Mouse (Mus musculus): Measurements from ENCODE around the gene Gm10226. TPM values are rescaled to one million over a fixed set of nuclear protein-coding genes. Genes with fewer than 3 reads are reported as not detected.

Gm10226 gene
- total RNA-seq (2023): 15.1 TPM

GRCm38 (mm10) chr17:21691560-21691959, at the start of gene Gm10226:
Gene Gm10226 (plus strand): TSS chr17:21691860.

DNA sequence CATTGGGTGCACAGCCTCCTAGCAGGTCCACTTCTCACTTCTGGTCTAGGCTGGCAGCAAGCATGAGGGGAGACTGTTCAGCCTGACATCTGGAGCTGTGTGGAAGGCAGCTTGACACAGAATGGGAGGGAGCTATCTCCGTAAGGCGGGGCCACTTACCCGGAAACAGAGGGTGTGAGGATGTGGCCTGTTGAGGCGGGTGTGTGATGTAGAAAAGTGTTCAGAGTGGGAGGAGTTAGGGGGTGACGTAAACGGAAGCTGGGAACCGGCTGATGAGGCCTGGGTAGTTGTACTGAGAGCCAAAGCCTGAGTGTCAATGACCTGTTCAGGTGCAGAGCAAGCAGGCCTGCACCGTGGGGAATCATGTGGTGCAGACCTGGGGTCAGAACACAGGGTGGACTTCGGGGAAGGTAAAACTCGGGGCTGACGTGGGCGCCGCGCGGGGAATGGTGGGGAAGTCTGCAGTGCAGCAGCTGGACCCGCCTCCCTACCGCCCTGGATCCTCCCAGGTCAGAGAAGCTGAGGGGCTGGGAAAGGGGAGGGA, 41.2 kb upstream of the Gm10226 start, which contains the start of gene Zfp983:
Zfp983 (plus strand) TSS at position 261 of the 544 bp plus-strand sequence.

GRCm38 (mm10) chr17:21707343-21707996, 15.8 kb downstream of the Gm10226 start, which contains the start of gene Zfp760:
Gene Zfp760 (plus strand): TSS chr17:21707741.

DNA sequence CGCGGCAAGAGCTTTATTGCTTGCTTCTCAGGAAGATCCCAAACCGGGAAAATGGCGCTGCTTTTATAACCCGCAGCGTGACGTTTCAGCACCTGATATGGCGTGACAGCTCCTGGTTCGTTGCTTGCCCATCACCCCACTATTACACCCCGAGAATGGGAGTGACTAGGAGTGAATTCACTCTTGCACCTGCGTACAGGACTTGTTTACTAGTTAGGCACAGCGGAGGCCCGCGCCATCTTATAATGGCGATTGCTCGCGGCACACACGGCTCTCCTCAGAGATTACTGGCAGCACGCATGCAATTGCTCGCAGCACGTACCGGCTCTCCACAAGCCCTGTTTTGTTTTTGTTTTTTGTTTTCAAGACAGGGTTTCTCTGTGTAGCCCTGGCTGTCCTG, 38.8 kb downstream of the Gm10226 start, which contains the start of gene Zfp229:
Zfp229 (plus strand) TSS at position 301 of the 400 bp plus-strand sequence.

Other genes with a start within 250 kb of the Gm10226 start
- 20.5 TPM for gene Zfp51, start 241.5 kb upstream of the Gm10226 start, total RNA-seq (2023)
- gene Zfp53, start 202.9 kb upstream of the Gm10226 start, total RNA-seq (2023): 28.1 TPM
- gene Zfp52, start 156.3 kb upstream of the Gm10226 start, total RNA-seq (2023): 5.6 TPM
- gene Zfp948, start 124.9 kb upstream of the Gm10226 start, total RNA-seq (2023): 2.0 TPM
- 9.1 TPM for gene Zfp983, start 41.2 kb upstream of the Gm10226 start, total RNA-seq (2023)
- 2.0 TPM for gene Zfp760, start 15.9 kb downstream of the Gm10226 start, total RNA-seq (2023)
- 0.95 TPM for gene Zfp229, start 38.9 kb downstream of the Gm10226 start, total RNA-seq (2023)
- gene Zfp820, start 153.9 kb downstream of the Gm10226 start, total RNA-seq (2023): 0.56 TPM
- 7.4 TPM for gene Zfp995, start 218.1 kb downstream of the Gm10226 start, total RNA-seq (2023)

All from CD4-positive naive resting alpha-beta T cell, adult 57 days (primary cell).